Mouse (Mus musculus) layer of hippocampus, adult 9-10 months (tissue): ENCODE measurements around the gene Fam155a.

ENCODE experiments used
- DNase-seq: peaks from one replicate; pipeline ENCODE4 v3.0.0; 2022; ENCODE audit warnings: low spot score

Gene Fam155a

GRCm38 (mm10) chr8:9288015-9288729 lies 482.8 kb downstream of the Fam155a start:
- no peak for DNase-seq

DNA sequence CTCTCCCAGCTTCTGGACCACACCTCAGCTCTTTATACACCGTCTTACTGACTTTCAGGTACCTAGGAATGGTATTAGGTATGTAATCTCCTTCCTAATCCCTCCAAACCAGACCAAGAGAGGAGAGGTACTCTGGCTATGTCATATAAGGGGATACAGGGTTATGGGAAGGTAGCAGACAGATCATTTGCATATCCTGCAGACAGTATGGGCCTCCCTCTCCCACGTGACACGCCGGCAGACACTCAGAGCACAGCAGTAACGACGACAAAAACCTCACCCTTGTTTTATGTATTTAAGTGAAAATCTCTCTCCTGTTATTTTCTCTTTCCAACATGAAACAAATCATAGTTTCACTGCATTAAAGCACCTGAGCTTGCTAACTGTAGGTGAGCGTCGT lies 496.8 kb downstream of the Fam155a start:
- no peak for DNase-seq

DNA sequence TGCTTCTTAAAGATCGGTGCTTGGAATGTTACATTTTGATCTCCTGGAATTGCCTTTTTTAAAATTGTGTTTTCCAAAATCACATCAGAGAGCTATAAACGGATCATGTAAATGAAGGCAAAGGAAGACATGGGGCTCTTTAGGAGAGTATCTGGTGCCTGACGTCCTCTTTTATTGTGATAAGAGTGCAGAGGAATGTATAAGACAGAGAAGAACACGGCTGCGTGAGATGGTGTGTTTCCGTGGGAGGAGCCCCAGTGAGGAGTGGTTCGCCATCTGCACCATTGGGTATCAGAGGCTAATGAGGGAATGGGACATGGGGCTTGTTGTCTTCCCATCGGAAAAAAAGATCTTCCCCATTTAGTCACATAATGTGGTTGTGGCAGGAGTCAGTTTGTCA lies 506.6 kb downstream of the Fam155a start:
- no peak for DNase-seq

DNA sequence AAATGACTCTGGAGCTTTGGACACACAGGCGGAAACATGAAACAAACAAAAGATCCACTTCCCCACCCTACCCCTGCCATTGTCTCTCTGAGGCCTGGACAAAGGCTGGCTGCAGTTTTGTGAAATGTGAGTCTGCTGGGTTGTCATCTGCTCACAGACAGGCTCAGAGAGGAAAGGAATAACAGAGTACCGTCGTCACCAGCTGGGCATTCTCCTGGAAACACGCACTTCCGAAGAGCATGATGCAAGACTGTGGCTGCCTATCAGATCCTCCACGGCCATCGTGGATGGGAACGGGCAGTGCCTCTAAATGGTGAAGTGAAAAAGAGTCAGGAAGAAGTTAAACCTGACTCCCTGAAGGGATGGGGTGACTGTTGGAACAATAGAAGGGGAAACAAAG lies 509.4 kb downstream of the Fam155a start:
- DNase-seq: no peak

- no peak for DNase-seq
Observed at GRCm38 (mm10) chr8:9255316-9255715, 515.6 kb downstream of the Fam155a start.

GRCm38 (mm10) chr8:9252991-9253390 lies 518.0 kb downstream of the Fam155a start:
- no peak for DNase-seq

DNA sequence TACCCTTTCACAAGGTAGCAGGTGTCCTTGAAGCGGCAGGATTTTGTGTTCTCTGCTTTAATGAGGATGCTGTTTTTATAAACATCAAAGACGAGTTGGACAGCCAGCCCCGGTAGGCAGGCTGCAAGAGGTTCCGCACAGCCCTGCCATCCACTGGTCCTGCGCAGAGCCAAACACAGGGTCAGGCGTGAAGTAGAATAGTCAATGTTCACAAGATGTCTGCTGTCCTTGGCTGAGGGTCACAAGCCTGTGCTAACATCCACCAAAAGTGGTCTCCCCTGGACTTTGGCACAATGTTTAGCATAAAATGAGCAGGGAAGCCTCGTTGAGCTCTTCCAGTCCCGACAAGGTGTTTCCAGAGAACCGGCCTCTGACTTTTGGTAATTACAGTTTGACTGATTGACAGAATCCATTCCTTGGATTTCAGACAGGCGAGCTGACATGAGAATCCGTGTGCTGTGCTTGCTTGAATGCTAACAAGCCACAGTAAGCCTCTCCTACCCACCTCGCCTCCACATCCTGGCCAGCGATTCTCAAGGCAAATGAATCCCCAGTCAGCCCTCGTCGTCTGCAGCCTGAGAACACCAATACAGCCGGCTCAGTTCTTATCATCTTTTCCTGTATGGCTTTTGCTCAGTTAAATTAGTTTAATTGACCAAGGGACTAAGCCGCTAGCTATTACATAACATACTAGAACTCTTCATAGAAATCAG lies 522.7 kb downstream of the Fam155a start:
- no peak for DNase-seq

DNA sequence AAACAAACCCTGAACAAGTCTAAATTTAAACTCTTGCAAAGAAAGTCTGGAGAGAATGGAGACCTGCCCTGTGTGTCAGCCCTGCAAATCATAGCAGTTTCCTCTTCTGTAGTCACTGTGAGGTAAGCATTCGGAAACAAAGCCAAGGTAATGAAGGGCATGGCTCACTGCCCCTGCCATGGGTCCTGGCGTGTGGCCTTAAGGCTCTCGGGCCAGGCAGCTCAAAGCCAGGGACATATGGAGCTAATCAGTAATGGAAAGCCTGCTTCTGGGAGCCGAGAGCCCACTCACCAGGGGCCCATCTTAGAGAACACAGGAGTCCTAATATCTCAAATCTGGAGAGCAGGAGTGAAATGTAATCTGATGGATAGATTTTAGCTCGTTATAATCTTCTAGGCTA lies 525.0 kb downstream of the Fam155a start:
- no peak for DNase-seq

GRCm38 (mm10) chr8:9240996-9241395 lies 530.0 kb downstream of the Fam155a start:
- no peak for DNase-seq

DNA sequence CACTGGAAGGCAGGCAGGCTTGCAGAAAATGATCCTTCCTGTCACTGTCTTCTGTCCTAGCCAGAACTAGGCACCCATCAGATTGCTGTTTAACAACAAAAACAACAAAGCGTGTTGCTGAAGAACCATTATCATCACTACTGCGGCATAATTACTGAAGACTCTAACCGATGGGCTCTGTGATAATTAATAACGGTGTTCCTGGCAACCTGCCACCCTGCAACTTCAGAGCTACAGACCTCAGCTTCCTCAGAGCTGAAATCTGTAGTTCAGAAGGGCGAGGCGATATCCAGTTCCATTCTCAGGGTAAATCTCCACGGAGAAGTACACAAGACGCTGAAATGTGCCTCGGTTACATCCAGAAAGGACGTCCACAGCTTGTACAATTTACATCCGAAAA lies 531.2 kb downstream of the Fam155a start:
- no peak for DNase-seq

GRCm38 (mm10) chr8:9238974-9239373 lies 532.0 kb downstream of the Fam155a start:
- no peak for DNase-seq

GRCm38 (mm10) chr8:9233326-9233919 lies 537.5 kb downstream of the Fam155a start:
- DNase-seq: peak; percentile 74

DNA sequence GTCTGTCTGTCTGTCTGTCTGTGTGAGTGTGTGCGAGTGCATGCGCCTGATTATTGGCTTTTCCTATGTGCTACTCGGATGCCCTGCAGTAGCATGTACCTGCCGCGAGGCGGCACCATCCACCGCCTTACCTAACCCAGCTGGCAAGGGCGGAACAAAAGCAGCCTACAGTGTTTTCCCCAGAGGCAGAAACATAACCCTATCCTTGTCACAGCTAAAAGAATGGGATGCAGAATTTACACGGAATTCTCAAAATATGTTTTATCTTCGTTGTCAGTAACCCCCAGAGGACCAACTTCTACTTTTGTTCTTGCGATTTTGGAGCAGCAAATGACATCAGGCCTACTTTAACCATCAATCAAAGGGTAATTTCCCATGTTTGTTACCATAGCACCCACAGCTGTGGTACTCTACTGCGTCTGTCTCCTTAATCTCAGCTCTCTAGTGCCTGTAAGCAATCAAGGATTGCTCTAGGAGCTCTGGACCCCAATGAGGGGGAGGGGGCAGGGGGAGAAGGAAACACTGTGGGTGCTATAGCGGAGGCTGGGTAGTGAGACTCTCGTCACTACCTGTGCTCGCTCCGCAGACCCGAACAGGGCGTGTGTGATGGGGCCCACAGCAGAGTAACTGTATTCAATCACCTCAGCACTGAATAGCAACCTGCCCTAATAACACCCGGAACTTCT lies 543.0 kb downstream of the Fam155a start:
- DNase-seq: peak; percentile 55

- DNase-seq: peak; percentile 61
Observed at GRCm38 (mm10) chr8:9226767-9227166, 544.2 kb downstream of the Fam155a start.

DNA sequence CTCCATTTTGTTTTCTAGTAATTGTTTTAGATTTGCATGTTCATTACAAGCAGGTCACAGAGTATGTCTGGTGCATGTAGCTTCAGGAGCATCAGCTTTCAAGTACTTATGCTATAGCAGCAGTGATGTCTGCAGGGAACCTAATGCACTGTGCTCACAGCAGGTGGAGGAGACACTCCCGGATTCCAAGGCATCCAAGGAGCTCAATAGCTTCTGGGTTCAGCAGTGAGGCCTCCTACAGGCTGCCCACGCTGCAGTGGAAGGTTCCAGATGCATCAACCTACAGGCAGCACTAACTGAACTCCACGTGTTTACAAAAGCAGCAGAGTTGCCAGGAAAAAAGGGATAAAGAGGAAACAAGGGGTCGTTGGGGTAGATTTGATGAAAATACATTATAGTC lies 559.2 kb downstream of the Fam155a start:
- no peak for DNase-seq

DNA sequence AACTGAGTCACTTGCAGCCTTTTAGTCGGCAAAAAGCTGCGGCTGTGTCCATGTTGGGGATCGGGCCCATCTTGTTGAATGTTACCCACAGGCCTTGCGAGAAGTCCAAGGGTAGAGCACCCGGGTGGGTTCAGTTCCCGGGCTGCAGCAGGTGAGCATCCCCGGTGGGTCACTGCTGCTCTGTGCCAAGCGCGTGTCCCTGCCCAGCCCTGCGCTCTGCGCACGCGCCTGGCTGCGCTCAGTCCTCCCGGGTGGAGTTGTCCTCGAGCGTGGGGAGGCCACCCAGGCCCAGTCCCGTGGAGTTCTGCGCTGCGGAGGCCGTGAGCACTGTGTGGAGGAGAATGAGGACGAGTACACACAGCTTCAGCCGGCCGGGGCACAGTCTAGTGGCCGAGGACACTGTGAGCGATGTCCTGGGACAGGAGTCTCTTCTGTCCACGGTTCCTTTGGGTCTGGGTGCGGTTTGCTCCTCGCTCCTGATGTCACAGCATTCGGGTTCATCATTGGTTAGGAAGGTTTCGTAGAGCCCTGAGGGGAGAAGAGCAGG lies 563.4 kb downstream of the Fam155a start:
- DNase-seq: no peak

DNA sequence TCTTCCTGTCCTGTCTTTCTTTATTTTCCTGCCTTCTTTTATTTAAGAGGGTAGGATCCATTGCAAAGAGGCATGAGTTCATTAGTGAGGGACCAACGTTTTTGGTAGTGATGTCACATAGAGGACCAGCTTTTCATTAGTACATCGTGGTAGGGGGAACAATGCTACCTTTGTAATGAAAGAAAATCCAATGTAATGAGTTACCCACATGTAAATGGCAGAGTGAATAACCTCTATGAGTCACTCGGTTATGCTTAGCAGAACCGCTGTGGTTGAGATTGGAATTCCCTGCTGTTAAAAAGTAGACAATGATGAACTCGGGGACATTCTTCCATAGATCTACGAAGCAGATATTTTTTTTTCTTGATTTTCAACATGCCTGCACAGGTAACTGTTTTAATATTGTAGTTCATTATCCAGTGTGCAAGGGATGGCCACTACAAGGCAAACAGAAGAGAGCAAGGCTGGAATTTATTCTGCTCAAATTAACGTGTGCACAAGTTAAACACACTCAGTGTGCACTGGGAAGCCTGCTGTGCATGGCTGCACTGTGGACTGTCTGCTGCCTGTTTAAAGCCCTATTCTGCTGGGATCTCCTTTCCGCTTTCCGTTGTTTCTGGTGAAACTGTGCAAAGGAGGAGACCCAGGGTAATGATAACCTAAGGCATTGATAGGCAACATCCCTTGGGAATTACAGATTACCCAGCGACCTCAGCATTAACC lies 566.5 kb downstream of the Fam155a start:
- no peak for DNase-seq

- no peak for DNase-seq
Observed at GRCm38 (mm10) chr8:9200099-9200498, 570.9 kb downstream of the Fam155a start.

- DNase-seq: no peak
Observed at GRCm38 (mm10) chr8:9191682-9192081, 579.3 kb downstream of the Fam155a start.

DNA sequence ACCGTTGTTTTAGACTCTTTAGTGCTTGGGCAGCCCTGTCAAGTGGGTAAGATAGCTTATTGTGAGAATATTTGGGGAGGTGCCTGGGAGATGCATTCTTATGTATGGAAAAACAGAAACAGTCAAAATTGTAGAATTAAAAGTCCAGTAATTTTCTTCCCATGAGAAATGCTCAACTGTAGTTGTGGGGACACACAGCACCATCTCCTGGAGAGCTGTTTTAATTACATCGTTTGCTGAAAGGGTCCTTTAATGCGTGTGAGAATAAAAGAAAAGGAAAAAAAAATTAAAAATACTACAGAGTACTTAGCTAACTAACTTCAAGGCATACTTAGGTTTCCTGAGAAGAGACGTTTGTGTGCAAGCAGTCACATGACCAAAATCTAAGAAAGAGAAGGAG lies 582.3 kb downstream of the Fam155a start:
- DNase-seq: peak; percentile 29

- DNase-seq: no peak
Observed at GRCm38 (mm10) chr8:9185200-9185599, 585.8 kb downstream of the Fam155a start.

DNA sequence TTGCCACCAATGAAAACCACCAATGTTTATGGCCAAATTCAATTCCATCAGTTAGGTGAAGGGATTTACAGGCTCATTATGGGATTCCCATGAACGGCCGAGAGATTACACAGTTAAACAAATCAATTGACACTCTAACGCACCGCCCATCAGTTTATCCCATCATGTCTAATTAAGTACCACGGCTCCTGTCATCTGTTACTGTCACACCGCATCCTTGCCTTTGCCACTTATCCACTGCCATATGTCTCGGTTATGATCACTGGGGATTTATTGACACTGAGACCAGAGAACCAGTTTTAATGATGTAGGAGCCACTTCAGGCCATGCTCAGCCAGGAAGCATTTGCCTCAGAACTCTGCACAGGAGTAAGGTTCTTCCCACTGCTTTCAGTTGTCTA lies 588.5 kb downstream of the Fam155a start:
- no peak for DNase-seq
